Mouse (Mus musculus) kidney, postnatal 0 days (tissue): ENCODE measurements around the gene Mdc1. TPM values are rescaled to one million over a fixed set of nuclear protein-coding genes. Genes with fewer than 3 reads are reported as not detected.

ENCODE experiments used
- ATAC-seq: fragments of 200-750 bp; cut with Nextera tagmentation; replicated peaks from 2 replicates; pipeline ENCODE4 v1.8.0; 2017; ENCODE audit warnings: low read depth, moderate number of reproducible peaks, moderate TSS enrichment, moderate library complexity; ENCODE audit not compliant: low FRiP score
- DNase-seq: peaks from one replicate; pipeline ENCODE4 v3.0.0-alpha.2; 2016; ENCODE audit warnings: low spot score
- H3K27ac ChIP-seq: fragments of 300-500 bp; sonication (generic); 2 replicates; pipeline ENCODE4 v1.5.1; 2014; ENCODE audit warnings: mild to moderate bottlenecking
- H3K27me3 ChIP-seq: fragments of 300-500 bp; sonication (generic); 2 replicates; pipeline ENCODE4 v1.6.1; 2014; ENCODE audit warnings: low read length, mixed read lengths; ENCODE audit not compliant: insufficient read depth
- H3K36me3 ChIP-seq: fragments of 300-500 bp; sonication (generic); 2 replicates; pipeline ENCODE4 v1.6.1; 2014; ENCODE audit warnings: low read length, mixed read lengths; ENCODE audit not compliant: insufficient read depth
- H3K4me1 ChIP-seq: fragments of 300-500 bp; sonication (generic); replicated peaks from 2 replicates; pipeline ENCODE4 v1.6.1; 2014; ENCODE audit warnings: antibody characterized with exemption, low read length, mixed read lengths; ENCODE audit not compliant: insufficient read depth
- H3K4me2 ChIP-seq: fragments of 300-500 bp; sonication (generic); 2 replicates; pipeline ENCODE4 v1.6.1; 2014; ENCODE audit warnings: mild to moderate bottlenecking, low read length, moderate library complexity, mixed read lengths
- H3K4me3 ChIP-seq: fragments of 300-500 bp; sonication (generic); replicated peaks from 2 replicates; pipeline ENCODE4 v1.5.1; 2014; ENCODE audit warnings: low read depth, low read length
- H3K9ac ChIP-seq: fragments of 300-500 bp; sonication (generic); 2 replicates; pipeline ENCODE4 v1.6.1; 2014; ENCODE audit warnings: low read depth, low read length
- H3K9me3 ChIP-seq: fragments of 300-500 bp; sonication (generic); replicated peaks from 2 replicates; pipeline ENCODE4 v1.6.1; 2016; ENCODE audit warnings: low read length, inconsistent platforms, mixed read lengths
- CTCF ChIP-seq: IDR thresholded peaks from 2 replicates; pipeline ENCODE4 v1.5.1; 2016; ENCODE audit warnings: antibody characterized with exemption, low read depth, mild to moderate bottlenecking, moderate library complexity
- WGBS: fragments of 180-500 bp; shearing (Covaris S2); extraction: QIAGEN DNeasy Blood & Tissue Kit; methylation state at CpG from one replicate; pipeline ENCODE4 v1.1.7; 2014; 5-methylcytosine and 5-hydroxymethylcytosine counted together
- polyA plus RNA-seq: library from polyadenylated mRNA; unstranded; fragments of >200 nt; fragmentation: Nextera tagmentation; extraction: Ambion mirVana; gene quantifications from 2 replicates; pipeline ENCODE4 v1.2.1, GENCODE M21; 2015

The Mdc1 gene
- polyA plus RNA-seq, 1 experiment from 2014 or later, result 5.6 TPM

- H3K9ac ChIP-seq, result 0 out of 2 replicates have a peak overlapping the region, but pooled peaks have one; percentile 78
- no peak for ATAC-seq
- DNase-seq, result no peak
Measured at GRCm38 (mm10) chr17:35870884-35871696, 29.8 kb downstream of the Mdc1 start.

GRCm38 (mm10) chr17:35873774-35874519, 32.6 kb downstream of the Mdc1 start:
- Histone ChIP-seq H3K9me3 (no peaks in the 10 kb centered on the region), H3K4me3 (no peak overlapping the region), H3K4me1 (0 out of 2 replicates have a peak, but pooled peaks cover 8% of the 10 kb centered on the region), H3K27me3 (no peaks in the 10 kb centered on the region), H3K36me3 (0 out of 2 replicates have a peak, but pooled peaks cover 4% of the 10 kb centered on the region), H3K27ac (no peak overlapping the region), H3K9ac (peak overlapping the region; percentile 19; the same call in 1 of the 2 replicates), H3K4me2 (peak overlapping the region; percentile 33; the same call in 1 of the 2 replicates)
- TF ChIP-seq CTCF, result peak; percentile 96
- DNase-seq, result peak; percentile 88
- peak; percentile 52 for ATAC-seq
- 29% methylated on average over 21 of the region's 21 CpGs for WGBS

More at GRCm38 (mm10) chr17:35870884-35871696, 29.8 kb downstream of the Mdc1 start:
- peak overlapping the region; percentile 94 for H3K4me2 ChIP-seq
- 73% methylated on average over 8 of the region's 8 CpGs for WGBS
- no peaks in the 10 kb centered on the region for H3K27me3 ChIP-seq
- peaks cover 22% of the 10 kb centered on the region for H3K4me1 ChIP-seq
- H3K36me3 ChIP-seq, result 0 out of 2 replicates have a peak, but pooled peaks cover 4% of the 10 kb centered on the region
- H3K4me3 ChIP-seq, result peak overlapping the region; percentile 61; the same call in 1 of the 2 replicates
- peak; percentile 64 for TF ChIP-seq CTCF
- peak overlapping the region; percentile 96 for H3K27ac ChIP-seq
- H3K9me3 ChIP-seq, result no peaks in the 10 kb centered on the region

GRCm38 (mm10) chr17:35874721-35875120, 33.4 kb downstream of the Mdc1 start:
- Histone ChIP-seq H3K4me2 (no peak overlapping the region), H3K27ac (no peak overlapping the region), H3K4me3 (no peak overlapping the region), H3K9me3 (no peaks in the 10 kb centered on the region), H3K4me1 (0 out of 2 replicates have a peak, but pooled peaks cover 6% of the 10 kb centered on the region), H3K36me3 (0 out of 2 replicates have a peak, but pooled peaks cover 4% of the 10 kb centered on the region), H3K27me3 (no peaks in the 10 kb centered on the region), H3K9ac (no peak overlapping the region)
- WGBS, result 78% methylated on average over 6 of the region's 6 CpGs
- TF ChIP-seq CTCF, result no peak
- DNase-seq, result no peak
- ATAC-seq, result no peak

- no peaks in the 10 kb centered on the region for H3K27me3 ChIP-seq
- peak within 1 kb of the TSS; percentile 69 for H3K27ac ChIP-seq
- peak within 1 kb of the TSS; percentile 97 for H3K4me3 ChIP-seq
- ATAC-seq, result peak; percentile 92
- peak; percentile 97 for DNase-seq
- 5% methylated on average over 66 of the region's 66 CpGs for WGBS
- H3K9me3 ChIP-seq, result no peaks in the 10 kb centered on the region
- H3K36me3 ChIP-seq, result peaks cover 27% of the 10 kb centered on the region; the same call in 1 of the 2 replicates
- no peaks in the 10 kb centered on the region; the same call in 1 of the 2 replicates for H3K4me1 ChIP-seq
- H3K9ac ChIP-seq, result peak within 1 kb of the TSS; percentile 84
- peak within 1 kb of the TSS; percentile 85 for H3K4me2 ChIP-seq
- TF ChIP-seq CTCF, result peak; percentile 83
Measured at GRCm38 (mm10) chr17:35879245-35880057, 38.1 kb downstream of the Mdc1 start, which contains the start of gene Dhx16. Dhx16 (plus strand) TSS chr17:35879819.

GRCm38 (mm10) chr17:35882924-35883323, 41.6 kb downstream of the Mdc1 start:
- no peak for TF ChIP-seq CTCF
- H3K9ac ChIP-seq, result no peak overlapping the region
- WGBS, result 93% methylated on average over 17 of the region's 17 CpGs
- no peaks in the 10 kb centered on the region for H3K9me3 ChIP-seq
- H3K27ac ChIP-seq, result no peak overlapping the region
- no peaks in the 10 kb centered on the region; the same call in 1 of the 2 replicates for H3K4me1 ChIP-seq
- peaks cover 53% of the 10 kb centered on the region for H3K36me3 ChIP-seq
- no peaks in the 10 kb centered on the region for H3K27me3 ChIP-seq
- H3K4me2 ChIP-seq, result no peak overlapping the region
- no peak overlapping the region for H3K4me3 ChIP-seq
- no peak for DNase-seq
- no peak for ATAC-seq
